Mouse (Mus musculus): ENCODE measurements around the gene Fktn. TPM values are rescaled to one million over a fixed set of nuclear protein-coding genes. Genes with fewer than 3 reads are reported as not detected.

Gene Fktn
- polyA plus RNA-seq, 1 experiment from 2014 or later, result 13.5 TPM

DNA sequence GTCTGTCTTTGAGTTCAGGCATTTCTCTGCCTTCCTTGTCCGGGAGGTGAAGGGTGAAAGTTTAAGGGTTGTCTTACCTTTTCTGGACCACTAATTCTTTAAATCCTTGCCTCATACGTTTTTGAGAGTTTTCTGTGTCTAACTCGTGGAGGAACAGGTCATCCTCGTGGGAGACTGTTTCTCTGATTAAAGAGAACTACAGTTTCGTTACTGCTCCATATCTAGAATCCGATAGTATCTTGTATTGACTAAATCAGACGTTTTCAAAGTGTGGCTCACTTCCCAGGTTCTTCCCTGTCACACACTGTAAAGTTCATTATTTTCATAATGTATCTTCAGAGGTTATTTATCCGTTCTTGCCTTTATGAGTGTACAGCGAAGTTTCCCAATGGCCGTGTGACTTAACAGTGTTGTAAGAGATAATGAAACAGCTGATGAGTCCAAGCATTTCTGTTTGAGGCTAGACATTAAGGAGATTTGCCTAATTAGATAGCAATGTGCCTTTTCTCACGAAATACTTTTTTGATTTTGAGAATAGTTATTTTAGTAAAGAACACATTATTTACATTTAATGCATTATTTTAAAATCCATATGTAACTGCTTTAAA, 112.9 kb downstream of the Fktn start:
- peak overlapping the region; percentile 71 for H3K4me2 ChIP-seq (ENCODE audit: low read depth, low read length)
- ATAC-seq (ENCODE audit: low read depth), result no peak
- H3K4me3 ChIP-seq (ENCODE audit: low read depth, low read length), result peak overlapping the region; percentile 96
- no peaks in the 10 kb centered on the region for H3K27me3 ChIP-seq (replicated peaks; ENCODE audit: control insufficient read depth, insufficient read depth, low read length)
- H3K9ac ChIP-seq (ENCODE audit: low read depth, low read length), result peak overlapping the region; percentile 86
- H3K4me1 ChIP-seq (ENCODE audit: control insufficient read depth, insufficient read depth, low read length), result 0 out of 2 replicates have a peak, but pooled peaks cover 12% of the 10 kb centered on the region
- WGBS, result 12% methylated on average over 11 of the region's 11 CpGs
- H3K36me3 ChIP-seq (ENCODE audit: control insufficient read depth, insufficient read depth, low read length), result no peaks in the 10 kb centered on the region
- DNase-seq (ENCODE audit: low spot score), result no peak
- H3K27ac ChIP-seq (replicated peaks; ENCODE audit: low read depth, low read length), result no peak overlapping the region
- H3K9me3 ChIP-seq (ENCODE audit: control insufficient read depth, low read length), result no peaks in the 10 kb centered on the region

Other genes starting within 250 kb of the Fktn start
- gene Fsd1l, start 82.5 kb upstream of the Fktn start, polyA plus RNA-seq (2014; fragmentation: Nextera tagmentation; extraction: Ambion mirVana), result 9.6 and 11.0 TPM in 2 replicates
- 0.39 and 0.42 TPM in 2 replicates for gene Tal2, start 65.7 kb downstream of the Fktn start, polyA plus RNA-seq (2014; fragmentation: Nextera tagmentation; extraction: Ambion mirVana)
- 16.3 and 17.8 TPM in 2 replicates for gene Tmem38b, start 112.0 kb downstream of the Fktn start, polyA plus RNA-seq (2014; fragmentation: Nextera tagmentation; extraction: Ambion mirVana)

Measured in embryonic facial prominence, embryonic 14.5 days (tissue).